Mouse (Mus musculus) kidney, adult 2 months (tissue): ENCODE measurements around the gene Npy5r.

Source experiments
- CTCF ChIP-seq: fragments of 200-500 bp; conservative IDR thresholded peaks from 2 replicates; pipeline ENCODE4 v1.5.1; 2011; ENCODE audit warnings: low read depth, mild to moderate bottlenecking, control low read depth, low read length, moderate library complexity, mixed read lengths; ENCODE audit not compliant: insufficient read depth, insufficient read length
- POLR2A ChIP-seq: fragments of 200-500 bp; IDR thresholded peaks from one replicate; pipeline ENCODE4 v1.6.1; 2011; ENCODE audit warnings: low read depth, low read length, control low read depth

DNA sequence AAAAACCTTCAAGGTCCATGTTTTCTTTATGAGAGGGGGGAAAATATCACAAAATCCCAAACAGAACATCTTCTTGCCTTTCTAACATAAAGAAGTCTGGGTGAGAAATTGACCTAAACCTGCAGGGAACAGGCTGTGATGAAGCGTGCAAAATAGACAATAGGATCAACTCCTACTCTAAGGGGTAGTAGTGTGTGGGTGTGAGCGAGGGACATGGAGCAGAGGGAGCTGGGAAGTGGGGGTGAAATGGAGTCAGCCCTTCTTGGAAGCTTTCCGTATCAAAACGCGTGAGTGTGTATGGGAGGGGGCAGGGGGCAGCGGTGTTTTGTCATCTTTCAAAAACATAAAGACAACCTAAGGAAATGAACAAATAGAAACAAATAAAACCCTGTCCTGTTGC is 467 bp upstream of the Npy5r start:
- no peak for TF ChIP-seq POLR2A
- TF ChIP-seq CTCF = no peak
